Mouse (Mus musculus) large intestine, adult 2 months (tissue): ENCODE measurements around the gene Gpx8. TPM values are rescaled to one million over a fixed set of nuclear protein-coding genes. Genes with fewer than 3 reads are reported as not detected.

ENCODE experiments used
- DNase-seq: peaks from one replicate; pipeline ENCODE4 v3.0.0-alpha.2; 2012; ENCODE audit warnings: low read depth, low spot score
- WGBS: fragments of 180-500 bp; shearing (Covaris S2); methylation state at CpG from one replicate; pipeline ENCODE4 v1.1.7; 2018; 5-methylcytosine and 5-hydroxymethylcytosine counted together
- polyA plus RNA-seq: library from polyadenylated mRNA; depleted of rRNA; stranded (reverse); fragments of >200 nt; gene quantifications from 2 replicates; pipeline ENCODE4 v1.2.3, GENCODE M21; 2012; rRNA removed

Gpx8 gene
- 2.4 and 2.7 TPM in 2 replicates for polyA plus RNA-seq

- DNase-seq: no peak
- 5% methylated on average over 21 of the region's 21 CpGs for WGBS
These were observed at the start of gene Gpx8 for GRCm38 (mm10) chr13:113046211-113046883. TSS of gene Gpx8 (minus strand) at chr13:113046410.

DNA sequence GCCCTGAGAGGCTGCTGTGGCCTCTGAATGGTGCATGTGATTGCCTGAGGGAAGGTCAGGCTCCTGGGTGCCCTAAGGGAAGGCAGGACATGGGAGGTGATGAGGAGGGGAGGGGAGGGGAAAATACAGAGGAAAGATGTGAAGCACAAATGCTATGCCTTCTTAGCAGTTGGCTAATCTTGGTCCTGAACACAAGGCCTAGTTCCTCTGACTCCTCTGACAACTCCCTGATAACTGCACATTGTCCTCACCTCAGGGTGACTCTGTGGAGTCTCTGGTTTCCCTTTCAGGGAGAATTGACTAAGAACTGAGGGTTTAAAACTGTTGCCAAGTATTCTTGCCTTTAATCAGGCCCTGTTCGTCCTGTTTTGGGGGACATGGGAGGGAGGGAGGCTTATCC, 48.4 kb upstream of the Gpx8 start:
- DNase-seq: no peak
- 73% methylated on average over 1 of the region's 1 CpGs for WGBS

DNA sequence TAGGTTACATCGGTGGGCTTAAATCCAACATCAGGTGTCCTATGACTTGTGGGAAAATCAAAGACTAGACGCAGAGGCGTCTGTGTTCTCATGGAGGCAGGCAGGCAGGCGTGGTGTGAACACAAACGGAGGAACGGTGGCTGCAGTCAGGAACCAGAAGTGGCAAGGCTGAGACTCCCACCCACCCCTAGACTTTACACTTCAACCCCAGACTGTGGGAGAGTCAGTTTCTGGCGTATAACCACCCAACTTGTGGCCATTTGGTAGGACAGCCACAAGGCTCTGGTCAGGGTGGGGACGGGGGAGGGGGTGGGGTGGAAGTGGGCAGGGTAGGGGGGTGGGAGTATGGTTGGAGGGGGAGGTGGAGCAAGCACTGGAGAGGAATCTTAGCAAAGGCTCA, 44.3 kb upstream of the Gpx8 start:
- WGBS: 59% methylated on average over 8 of the region's 8 CpGs
- DNase-seq: no peak

DNA sequence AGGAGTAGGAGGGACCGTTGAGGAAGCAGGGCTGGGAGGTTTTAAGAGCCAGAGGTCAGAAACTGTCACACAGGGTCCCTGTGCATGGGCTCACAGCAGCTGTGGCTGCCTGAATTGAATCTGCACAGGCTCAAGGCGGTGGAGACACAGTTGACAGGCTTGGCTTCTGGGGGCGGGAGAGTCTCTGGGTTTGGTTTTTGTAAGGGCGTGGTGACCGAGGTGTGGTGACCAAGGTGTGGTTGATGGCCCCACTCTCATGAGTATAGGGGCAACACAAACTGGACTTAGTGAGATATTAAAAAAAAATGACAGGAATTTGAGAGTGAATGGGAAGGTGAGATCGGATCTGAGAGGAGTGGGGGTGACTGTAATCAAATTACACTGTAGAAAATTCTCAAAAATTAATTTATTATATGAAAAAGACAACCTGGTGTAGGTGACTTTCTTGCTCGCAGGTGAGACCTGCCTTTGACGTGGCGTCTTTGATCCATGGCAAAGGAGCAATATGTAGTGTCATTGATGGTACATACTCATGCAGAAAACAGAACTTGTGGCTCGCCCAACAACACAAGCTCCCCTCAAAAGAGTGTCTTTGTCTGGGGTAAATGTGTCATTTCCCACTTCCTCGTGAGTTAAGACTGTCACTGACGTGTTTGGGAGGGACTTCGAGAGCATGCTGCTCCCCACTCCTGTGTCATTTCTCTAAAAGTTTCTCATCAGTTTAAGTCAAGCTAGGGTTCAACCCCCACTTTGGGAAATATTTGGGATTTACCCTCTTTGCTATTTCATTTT, 41.2 kb upstream of the Gpx8 start:
- 71% methylated on average over 13 of the region's 13 CpGs for WGBS
- DNase-seq: no peak

DNA sequence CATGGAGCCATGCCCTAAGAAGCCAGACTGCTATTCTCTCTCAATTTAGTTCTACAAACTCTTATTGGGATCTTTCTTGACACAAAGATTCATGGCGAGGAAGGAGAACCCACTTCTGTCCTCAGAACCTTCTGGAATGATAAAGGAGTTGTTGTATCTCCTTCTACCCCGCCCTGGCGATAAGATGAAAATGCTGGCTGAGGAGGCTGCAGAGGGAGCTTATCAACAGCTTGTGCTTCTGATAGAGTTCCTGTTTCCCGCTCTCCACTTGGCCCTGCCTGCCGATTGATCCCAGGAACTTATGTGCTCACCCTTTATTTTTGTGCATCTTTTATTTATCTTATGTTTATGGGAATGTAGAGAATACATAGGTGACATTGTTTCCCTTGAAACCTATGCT, 38.5 kb upstream of the Gpx8 start:
- DNase-seq: no peak
- WGBS: 63% methylated on average over 5 of the region's 5 CpGs

GRCm38 (mm10) chr13:113082101-113082500, 35.9 kb upstream of the Gpx8 start:
- WGBS: 67% methylated on average over 1 of the region's 1 CpGs
- DNase-seq: no peak

- WGBS: 84% methylated on average over 9 of the region's 9 CpGs
- DNase-seq: no peak
These were observed 32.8 kb upstream of the Gpx8 start for GRCm38 (mm10) chr13:113079021-113079420.

DNA sequence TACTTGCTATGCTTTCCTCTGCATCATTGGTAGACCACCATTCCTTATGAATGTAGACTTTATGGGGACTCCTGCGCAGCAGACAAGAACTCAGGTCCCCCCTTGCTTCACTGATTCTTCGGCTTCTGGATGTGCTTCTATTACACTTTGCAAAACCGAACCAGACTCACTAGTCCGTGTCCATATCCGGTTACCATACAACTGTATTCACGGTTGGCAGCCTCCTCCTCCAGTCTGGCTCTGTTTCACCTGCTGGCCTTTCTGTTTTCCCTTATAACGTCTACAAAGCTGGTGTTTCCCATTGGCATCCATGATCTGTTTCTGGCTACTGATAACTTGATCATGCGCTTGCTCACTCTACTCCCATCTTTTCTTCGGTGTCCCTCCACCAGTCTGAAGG, 18.3 kb upstream of the Gpx8 start:
- WGBS: 86% methylated on average over 9 of the region's 9 CpGs
- no peak for DNase-seq

DNA sequence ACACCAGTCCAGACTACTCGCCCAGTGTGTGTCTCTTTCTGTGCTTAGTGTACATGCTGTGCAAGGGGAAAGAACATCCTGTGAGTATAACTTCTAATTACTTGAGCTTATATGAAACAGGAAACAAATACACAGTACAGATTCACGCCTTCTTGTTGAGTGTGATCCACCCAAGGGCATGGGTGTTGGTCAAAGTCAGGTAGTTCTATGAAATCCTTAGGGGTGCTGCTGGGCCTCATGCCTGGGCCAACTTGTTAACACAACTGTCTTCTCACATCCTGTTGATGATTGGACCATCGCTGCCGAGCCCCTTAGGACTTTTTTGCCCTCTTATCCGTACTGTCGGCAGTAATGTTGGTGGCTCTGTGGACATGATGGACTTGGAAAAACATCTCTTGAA, 15.5 kb upstream of the Gpx8 start:
- WGBS: 83% methylated on average over 6 of the region's 6 CpGs
- no peak for DNase-seq

DNA sequence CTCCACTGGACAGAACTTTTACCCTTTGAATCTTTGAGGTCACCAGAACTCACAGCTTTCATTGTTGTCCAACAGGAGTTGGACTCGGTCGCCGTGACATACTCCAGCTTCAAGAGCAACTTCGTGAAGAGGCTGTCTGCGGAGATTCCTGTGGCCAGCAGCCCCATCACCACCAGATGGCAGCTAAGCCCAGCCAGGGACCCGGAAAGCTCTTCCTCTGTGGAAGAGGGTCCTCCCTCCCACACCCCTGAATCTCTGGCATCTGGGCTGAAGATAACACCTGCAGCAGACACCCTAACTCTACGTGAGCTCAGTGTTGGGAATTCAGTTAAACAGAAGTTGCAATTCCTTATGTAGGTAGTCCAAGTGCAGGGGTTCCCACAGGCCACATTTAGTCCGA, 9.6 kb upstream of the Gpx8 start:
- no peak for DNase-seq
- 42% methylated on average over 8 of the region's 8 CpGs for WGBS

- no peak for DNase-seq
- WGBS: 85% methylated on average over 8 of the region's 8 CpGs
These were observed 8.0 kb upstream of the Gpx8 start for GRCm38 (mm10) chr13:113054230-113054629.

DNA sequence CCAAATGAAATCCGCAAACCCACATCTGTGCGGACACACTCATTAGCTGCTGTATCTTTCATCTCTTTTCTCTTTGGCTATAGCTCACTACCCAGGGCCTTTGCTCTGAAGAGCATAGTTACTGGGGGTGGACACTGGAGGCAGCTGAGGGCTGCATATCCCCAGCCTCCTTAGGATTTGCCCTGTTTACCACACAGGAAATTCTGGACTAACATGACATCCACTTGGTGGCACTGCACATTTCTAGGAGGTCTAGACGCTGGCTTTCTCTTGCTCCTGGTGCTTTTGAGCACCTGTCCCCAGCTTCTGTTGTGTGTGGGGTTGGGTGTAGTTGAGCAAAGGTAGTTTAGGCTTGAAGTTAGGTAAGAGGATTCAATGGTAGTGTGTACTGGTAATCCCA, 1.4 kb upstream of the Gpx8 start:
- no peak for DNase-seq
- WGBS: 69% methylated on average over 3 of the region's 3 CpGs

- no peak for DNase-seq
These were observed 808 bp upstream of the Gpx8 start for GRCm38 (mm10) chr13:113047018-113047417.

DNA sequence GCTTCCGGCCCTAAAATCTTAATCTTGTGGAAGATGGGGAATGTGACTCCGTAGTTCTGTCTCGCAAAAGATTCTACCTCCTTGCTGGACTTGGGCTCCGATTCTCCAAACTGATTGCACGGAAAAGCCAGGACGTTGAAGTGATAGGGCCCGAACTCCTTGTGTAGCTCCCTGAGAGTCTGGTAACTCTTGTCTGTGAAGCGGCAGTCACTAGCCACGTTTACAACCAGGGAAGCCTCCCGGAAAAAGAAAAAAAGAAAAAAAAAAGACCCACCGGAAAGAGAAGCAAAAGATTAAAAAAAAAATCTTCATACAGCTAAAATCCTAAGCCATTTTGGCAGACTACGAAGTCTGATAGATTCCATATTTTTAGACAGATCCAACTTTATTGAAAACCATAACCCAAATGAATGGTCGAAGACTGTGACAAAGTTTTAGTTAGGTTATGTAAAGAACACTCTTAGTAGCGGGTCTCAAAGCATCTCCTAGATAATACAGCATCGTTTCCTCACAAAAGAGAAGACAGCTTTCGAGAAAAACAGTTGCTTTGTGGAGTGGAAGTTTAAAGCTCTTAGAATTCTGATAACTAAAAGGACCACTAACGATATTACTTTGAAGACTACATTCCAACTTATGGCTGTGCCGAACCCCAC, 626 bp downstream of the Gpx8 start:
- DNase-seq: no peak
- 31% methylated on average over 18 of the region's 18 CpGs for WGBS

DNA sequence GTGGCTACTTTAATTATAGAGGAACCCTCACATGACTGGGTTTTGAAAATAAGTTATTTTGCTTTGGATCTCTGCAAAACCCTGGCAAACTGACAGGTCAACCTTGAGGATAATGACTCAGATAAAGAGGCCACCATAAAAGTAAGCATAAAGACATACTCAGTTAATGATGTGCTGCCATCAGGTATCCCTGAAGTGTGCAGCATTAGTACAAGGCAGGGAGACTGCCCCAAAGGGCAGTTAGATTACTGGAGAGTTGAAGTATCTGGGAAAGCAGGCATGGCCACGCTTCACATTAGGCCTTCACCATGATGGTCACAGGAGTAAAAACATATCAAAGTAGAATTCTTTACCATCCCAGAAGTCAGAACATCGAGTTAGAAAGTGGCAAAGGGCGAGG, 1.3 kb downstream of the Gpx8 start:
- 49% methylated on average over 3 of the region's 3 CpGs for WGBS
- DNase-seq: no peak

DNA sequence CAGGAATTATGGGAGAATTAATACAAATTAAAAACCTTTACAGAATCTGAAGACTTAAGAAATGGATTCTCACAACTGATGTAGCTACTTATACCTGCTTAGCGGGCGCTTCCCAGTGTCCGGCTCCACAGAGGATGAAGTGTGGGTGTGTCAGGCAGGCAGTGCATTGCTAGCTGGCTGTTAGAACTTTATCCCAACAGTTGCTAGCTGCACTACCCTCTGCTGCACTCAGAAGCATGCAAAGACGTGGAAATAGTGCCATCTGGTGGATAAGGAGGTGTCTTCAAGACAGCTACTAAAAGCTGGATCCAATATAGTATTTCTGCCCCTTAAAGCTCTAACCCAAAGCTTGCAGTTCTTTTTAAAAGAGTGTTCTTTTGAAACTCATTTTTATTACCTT, 10.4 kb downstream of the Gpx8 start:
- peak; percentile 90 for DNase-seq
- under 1% methylated on average over 4 of the region's 4 CpGs for WGBS

DNA sequence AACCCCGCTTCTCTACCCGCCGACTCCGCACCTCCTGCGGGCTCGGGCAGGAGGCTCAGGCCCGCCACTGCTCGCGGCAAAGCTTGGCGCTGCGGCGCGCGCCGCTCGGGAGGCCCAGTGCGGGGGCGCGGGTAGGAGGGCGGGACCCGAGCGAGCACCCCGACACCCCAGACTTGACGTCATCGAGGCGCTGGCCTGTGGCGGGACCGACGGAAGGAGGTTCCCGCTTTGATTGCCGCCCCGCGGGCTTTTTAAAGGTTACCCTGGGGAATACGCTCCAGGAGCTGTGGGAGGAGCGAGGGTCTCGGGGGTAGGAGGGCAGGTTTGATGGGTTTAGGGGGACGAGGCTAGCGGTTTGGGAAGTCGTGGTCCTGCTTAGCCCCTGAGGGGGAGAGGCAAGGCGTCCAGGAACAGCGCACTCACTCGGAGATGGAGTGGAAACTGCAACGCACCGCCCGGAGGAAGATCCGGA, 11.2 kb downstream of the Gpx8 start, which contains the start of gene Cdc20b:
Gene Cdc20b, plus strand, starts transcription at position 162 of the 472 bp plus-strand sequence.
- under 1% methylated on average over 46 of the region's 46 CpGs for WGBS
- no peak for DNase-seq

- DNase-seq: no peak
- 13% methylated on average over 11 of the region's 11 CpGs for WGBS
These were observed 11.8 kb downstream of the Gpx8 start for GRCm38 (mm10) chr13:113034271-113034886.

- no peak for DNase-seq
These were observed 13.4 kb downstream of the Gpx8 start for GRCm38 (mm10) chr13:113032831-113033230.
